Mouse (Mus musculus) liver, embryonic 14.5 days (tissue): ENCODE data around the gene Ntrk1. TPM values are rescaled to one million over a fixed set of nuclear protein-coding genes. Genes with fewer than 3 reads are reported as not detected.

Experiments
- ATAC-seq: fragments of 200-750 bp; cut with Nextera tagmentation; 2 replicates; pipeline ENCODE4 v1.8.0; 2017; ENCODE audit warnings: moderate number of reproducible peaks, mild to moderate bottlenecking, moderate library complexity; ENCODE audit not compliant: insufficient read depth
- DNase-seq, 3 experiments: peaks; one replicate each; pipeline ENCODE4 v3.0.0-alpha.2; 2012 to 2013; ENCODE audit warnings: low read depth in 3 of 3, low spot score in 3 of 3
- H3K27ac ChIP-seq: fragments of 300-500 bp; sonication (generic); 2 replicates; pipeline ENCODE4 v1.5.1; 2014; ENCODE audit warnings: moderate library complexity, mild to moderate bottlenecking, control low read depth, inconsistent platforms
- H3K27me3 ChIP-seq: fragments of 300-500 bp; sonication (generic); 2 replicates; pipeline ENCODE4 v1.6.1; 2014; ENCODE audit warnings: mild to moderate bottlenecking, low read length, moderate library complexity; ENCODE audit not compliant: control insufficient read depth, insufficient read depth
- H3K36me3 ChIP-seq: fragments of 300-500 bp; sonication (generic); replicated peaks from 2 replicates; pipeline ENCODE4 v1.6.1; 2014; ENCODE audit warnings: low read depth; ENCODE audit not compliant: control insufficient read depth, insufficient read depth
- H3K4me1 ChIP-seq, 2 experiments: fragments of 200-500 bp in 1 of 2; fragments of 300-500 bp in 1 of 2; sonication (generic) in 1 of 2; replicated peaks; 2 replicates each; pipeline ENCODE4 v1.6.1; 2012 to 2014; ENCODE audit warnings: antibody characterized with exemption in 1 of 2, inconsistent platforms in 1 of 2, low read length in 1 of 2; ENCODE audit not compliant: control insufficient read depth in 2 of 2, insufficient read depth in 2 of 2
- H3K4me2 ChIP-seq: fragments of 300-500 bp; sonication (generic); 2 replicates; pipeline ENCODE4 v1.6.1; 2014; ENCODE audit warnings: low read depth, mild to moderate bottlenecking, control low read depth, moderate library complexity
- H3K4me3 ChIP-seq, 2 experiments: fragments of 200-500 bp in 1 of 2; fragments of 300-500 bp in 1 of 2; sonication (generic) in 1 of 2; 2 replicates each; pipeline ENCODE4 v1.5.1; 2012 to 2014; ENCODE audit warnings: low read depth in 2 of 2, low read length in 2 of 2, mild to moderate bottlenecking in 2 of 2, control low read depth in 1 of 2, inconsistent platforms in 1 of 2, moderate library complexity in 1 of 2; ENCODE audit not compliant: insufficient read depth in 1 of 2
- H3K9ac ChIP-seq: fragments of 300-500 bp; sonication (generic); replicated peaks from 2 replicates; pipeline ENCODE4 v1.6.1; 2014; ENCODE audit warnings: mild to moderate bottlenecking, control low read depth, moderate library complexity
- H3K9me3 ChIP-seq: fragments of 300-500 bp; sonication (generic); 2 replicates; pipeline ENCODE4 v1.6.1; 2016; ENCODE audit warnings: low read length, mixed read lengths; ENCODE audit not compliant: control insufficient read depth
- CTCF ChIP-seq: IDR thresholded peaks from 2 replicates; pipeline ENCODE4 v1.5.1; 2016; ENCODE audit warnings: antibody characterized with exemption, low read depth, control low read depth
- EP300 ChIP-seq: IDR thresholded peaks from 2 replicates; pipeline ENCODE4 v1.6.1; 2016; ENCODE audit warnings: antibody characterized with exemption, low read depth
- WGBS: fragments of 180-500 bp; shearing (Covaris S2); extraction: QIAGEN DNeasy Blood & Tissue Kit; methylation state at CpG from one replicate; pipeline ENCODE4 v1.1.7; 2014; ENCODE audit not compliant: insufficient replicate concordance; 5-methylcytosine and 5-hydroxymethylcytosine counted together
- polyA plus RNA-seq, 2 experiments: library from polyadenylated mRNA; depleted of rRNA in 1 of 2; stranded (reverse) in 1 of 2; unstranded in 1 of 2; fragments of >200 nt; fragmentation: Nextera tagmentation in 1 of 2; extraction: Ambion mirVana in 1 of 2; gene quantifications; 2 replicates each; pipeline versions ENCODE4 v1.2.1 to v1.2.3; 2012 to 2014

The Ntrk1 gene
- polyA plus RNA-seq, 2 experiments, result 0.04 to 0.08 TPM

DNA sequence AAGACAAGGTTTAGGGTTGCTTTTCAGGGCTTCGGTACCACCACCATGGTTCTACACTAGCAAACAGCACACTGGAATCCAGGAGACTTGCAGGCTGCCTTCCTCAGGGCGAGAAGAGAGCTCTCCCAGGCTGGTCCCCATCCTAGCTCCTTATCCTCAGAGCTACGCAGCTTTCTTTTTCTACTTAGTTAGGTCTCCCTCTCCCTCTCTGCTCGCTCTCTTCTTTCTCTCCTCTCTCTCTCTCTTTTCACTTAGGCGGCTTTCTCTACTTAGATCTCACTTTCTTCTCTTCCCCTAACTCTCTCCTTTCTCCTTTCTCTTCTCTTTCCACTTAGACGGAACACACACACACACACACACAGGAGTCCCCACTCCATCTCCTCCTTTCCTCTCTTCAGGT lies 26.5 kb downstream of the Ntrk1 start:
- no peak overlapping the region for H3K27ac ChIP-seq
- TF ChIP-seq CTCF, result no peak
- no peak for TF ChIP-seq EP300
- H3K9me3 ChIP-seq, result no peaks in the 10 kb centered on the region
- WGBS, result 22% methylated on average over 6 of the region's 6 CpGs
- peak overlapping the region; percentile 37 for H3K4me2 ChIP-seq
- no peak for DNase-seq
- no peaks in the 10 kb centered on the region for H3K36me3 ChIP-seq
- ATAC-seq, result no peak
- H3K9ac ChIP-seq, result no peak overlapping the region
- H3K4me3 ChIP-seq, result peak overlapping the region; percentile 37 to 51
- H3K27me3 ChIP-seq, result no peaks in the 10 kb centered on the region; the same call in none of the 2 replicates
- H3K4me1 ChIP-seq, result peaks cover 0 to 2% of the 10 kb centered on the region in 2 experiments; a peak in 2 of 4 replicates

DNA sequence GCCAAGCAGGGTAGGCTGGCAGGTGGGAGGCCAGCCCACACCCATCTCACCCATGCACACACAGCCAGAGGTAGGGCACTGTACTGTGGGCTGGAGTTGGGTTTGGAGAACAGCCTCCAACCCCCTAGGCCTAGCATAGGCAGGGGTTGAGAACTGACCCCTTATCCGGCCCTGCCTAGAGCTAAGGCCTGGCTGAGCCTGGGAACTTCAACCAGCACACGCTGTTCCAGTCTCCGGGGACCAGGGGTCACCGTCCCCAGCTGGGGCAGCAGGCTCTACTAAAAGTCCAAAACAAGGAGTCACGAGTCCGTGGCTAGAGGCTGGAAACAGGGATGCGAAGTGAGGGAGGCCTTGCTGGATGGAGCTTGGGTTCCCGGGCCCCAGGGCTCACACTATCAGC lies 27.2 kb downstream of the Ntrk1 start:
- no peaks in the 10 kb centered on the region; the same call in none of the 2 replicates for H3K27me3 ChIP-seq
- H3K9ac ChIP-seq, result no peak overlapping the region
- TF ChIP-seq EP300 (no peak), CTCF (no peak)
- H3K27ac ChIP-seq, result no peak overlapping the region
- peak overlapping the region; percentile 32 for H3K4me2 ChIP-seq
- no peaks in the 10 kb centered on the region for H3K36me3 ChIP-seq
- peaks cover 0 to 2% of the 10 kb centered on the region in 2 experiments; a peak in 1 of 4 replicates for H3K4me1 ChIP-seq
- DNase-seq (no peak), ATAC-seq (no peak)
- H3K9me3 ChIP-seq, result no peaks in the 10 kb centered on the region
- H3K4me3 ChIP-seq, result peak overlapping the region; percentile 20 to 51; a peak in 3 of 4 replicates
- 55% methylated on average over 8 of the region's 8 CpGs for WGBS

DNA sequence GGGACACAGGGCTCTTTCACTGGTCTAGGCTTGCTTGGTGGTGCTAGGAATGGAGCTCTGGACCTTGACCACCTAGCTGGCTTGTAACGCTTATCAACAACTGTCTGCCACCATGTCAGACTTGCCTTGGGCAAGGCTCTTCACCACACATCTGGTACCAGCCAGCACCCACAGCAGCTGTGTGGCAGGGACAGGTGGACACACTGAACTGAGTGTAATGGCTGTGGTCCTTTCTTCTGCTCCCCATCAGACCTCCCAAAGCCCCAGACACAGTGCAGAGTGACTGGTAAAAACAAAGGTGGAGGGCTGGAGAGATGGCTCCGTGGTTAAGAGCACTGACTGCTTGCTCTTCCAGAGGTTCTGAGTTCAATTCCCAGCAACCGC lies 28.7 kb downstream of the Ntrk1 start:
- H3K9me3 ChIP-seq, result no peaks in the 10 kb centered on the region
- no peak for ATAC-seq
- H3K4me3 ChIP-seq, result no peak overlapping the region
- DNase-seq, result no peak
- WGBS, result 59% methylated on average over 3 of the region's 3 CpGs
- H3K36me3 ChIP-seq, result no peaks in the 10 kb centered on the region
- no peak overlapping the region for H3K9ac ChIP-seq
- H3K27me3 ChIP-seq, result no peaks in the 10 kb centered on the region; the same call in none of the 2 replicates
- H3K27ac ChIP-seq, result no peak overlapping the region
- no peak for TF ChIP-seq CTCF
- no peak overlapping the region for H3K4me2 ChIP-seq
- H3K4me1 ChIP-seq, result no peaks in the 10 kb centered on the region; a peak in 1 of 4 replicates

DNA sequence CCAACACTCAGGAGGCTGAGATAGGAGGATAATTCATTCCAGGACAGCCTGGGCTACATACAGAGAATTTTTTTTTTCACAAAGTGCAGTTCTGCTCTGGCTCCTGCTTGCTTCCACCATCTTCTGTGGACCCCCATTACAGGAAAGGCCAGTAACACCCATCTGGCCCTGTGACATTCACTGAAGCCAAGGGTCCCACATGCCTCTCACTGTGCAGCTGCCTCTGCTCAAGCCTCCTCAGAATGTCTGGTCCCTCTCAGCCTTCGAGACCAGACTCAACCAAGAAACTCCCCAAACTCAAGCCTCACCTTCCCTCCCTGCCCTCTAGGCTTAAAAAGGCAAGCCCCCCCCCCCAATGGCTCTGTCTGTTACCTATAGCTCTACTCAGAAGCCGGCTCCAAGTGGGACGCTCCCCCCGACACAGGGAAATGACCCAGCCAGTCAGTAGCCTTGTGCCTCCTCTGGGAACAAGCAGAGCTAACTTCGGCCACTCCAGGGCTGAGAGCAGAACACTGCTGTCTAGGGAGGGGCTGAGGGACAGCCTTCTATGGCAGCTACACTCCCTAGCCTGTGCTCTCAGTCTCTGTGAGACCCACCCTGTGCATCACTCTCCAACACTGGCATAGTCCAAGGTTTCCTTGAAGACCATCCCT lies 29.2 kb downstream of the Ntrk1 start:
- Histone ChIP-seq H3K4me2 (no peak overlapping the region), H3K4me3 (no peak overlapping the region), H3K36me3 (no peaks in the 10 kb centered on the region), H3K27ac (no peak overlapping the region), H3K9ac (no peak overlapping the region), H3K27me3 (no peaks in the 10 kb centered on the region; the same call in none of the 2 replicates), H3K4me1 (no peaks in the 10 kb centered on the region; a peak in 1 of 4 replicates), H3K9me3 (no peaks in the 10 kb centered on the region)
- 39% methylated on average over 5 of the region's 5 CpGs for WGBS
- ATAC-seq (no peak), DNase-seq (no peak)
- TF ChIP-seq EP300 (no peak), CTCF (no peak)

DNA sequence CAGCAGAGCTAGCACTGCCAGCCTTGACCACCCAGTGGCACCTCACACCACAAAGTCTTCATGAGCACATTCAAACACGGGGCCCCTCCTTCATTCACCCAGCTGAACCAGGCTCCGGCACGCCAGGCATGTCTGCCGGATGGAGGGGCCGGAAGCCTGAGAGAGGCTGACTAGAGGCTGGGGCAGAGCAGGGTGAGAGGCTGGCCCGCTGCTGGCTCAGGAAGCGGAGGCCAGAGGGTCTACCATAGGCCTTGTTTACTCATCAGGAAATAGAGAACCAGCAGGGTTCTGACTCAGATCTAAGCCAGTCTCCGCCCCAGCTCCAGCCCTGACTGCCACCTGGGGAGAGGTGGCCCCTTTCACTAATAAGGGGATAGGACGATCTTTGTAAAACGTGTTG lies 29.9 kb downstream of the Ntrk1 start:
- no peak overlapping the region for H3K27ac ChIP-seq
- H3K9me3 ChIP-seq, result no peaks in the 10 kb centered on the region
- H3K27me3 ChIP-seq, result no peaks in the 10 kb centered on the region; the same call in none of the 2 replicates
- no peak overlapping the region for H3K4me3 ChIP-seq
- H3K36me3 ChIP-seq, result no peaks in the 10 kb centered on the region
- 10% methylated on average over 10 of the region's 10 CpGs for WGBS
- TF ChIP-seq CTCF (no peak), EP300 (no peak)
- DNase-seq, result peak in 1 of 3 experiments; percentile 26
- no peak overlapping the region for H3K9ac ChIP-seq
- H3K4me2 ChIP-seq, result peak overlapping the region; percentile 15; the same call in 1 of the 2 replicates
- peak; percentile 56 for ATAC-seq
- H3K4me1 ChIP-seq, result no peaks in the 10 kb centered on the region; a peak in 1 of 4 replicates
